ENCODE assay signal across 8 mouse cellular contexts in genomic region chr2:18822711-18823110, GRCm38 (mm10).
DNase-seq lines count a peak whose midpoint lies in the region; ATAC-seq lines count a peak whose summit lies in the region.

No protein-coding gene starts in this region.

- H3K9me3 ChIP-seq in heart, embryonic 13.5 days: no peaks in the 10 kb centered on the region

- no peak overlapping the region for H3K4me3 ChIP-seq in heart, embryonic 13.5 days

- H3K9ac ChIP-seq in heart, embryonic 13.5 days: no peak overlapping the region

- peak overlapping the region; percentile 43 for H3K4me2 ChIP-seq in heart, embryonic 13.5 days

- H3K27me3 ChIP-seq in heart, embryonic 13.5 days (replicated peaks): no peaks in the 10 kb centered on the region

- H3K4me1 ChIP-seq in heart, embryonic 13.5 days: peaks cover 26% of the 10 kb centered on the region

- DNase-seq in frontal cortex, postnatal 36 days (ENCODE audit: low spot score in 2 of 2): no peak
- peak; percentile 6 for DNase-seq in ovary, postnatal 36 days (ENCODE audit: low spot score)
- DNase-seq in ovary, postnatal 10 days (ENCODE audit: low spot score): no peak
- peak; percentile 34 for DNase-seq in skeletal muscle tissue, adult 2 months (ENCODE audit: low read depth, low spot score)
- no peak for DNase-seq in testis, postnatal 10 days (ENCODE audit: low spot score)
- no peak for DNase-seq in embryo, embryonic 9.5 days (ENCODE audit: extremely low spot score)

- peak; percentile 34 for ATAC-seq in frontal cortex, adult (ENCODE audit: low TSS enrichment)
- ATAC-seq in heart, embryonic 13.5 days (ENCODE audit: extremely low read depth, insufficient number of reproducible peaks, low FRiP score, low TSS enrichment): no peak

- H3K27ac ChIP-seq in heart, embryonic 13.5 days (replicated peaks): 0 out of 2 replicates have a peak overlapping the region, but pooled peaks have one; percentile 20

- WGBS in heart, embryonic 13.5 days: 19% methylated on average over 9 of the region's 9 CpGs

- no peaks in the 10 kb centered on the region for H3K36me3 ChIP-seq in heart, embryonic 13.5 days

Comparison
In these comparisons a context has a peak if more than half of its experiments do, and no peak if none do; other contexts are left out.
1. DNase-seq: peak in ovary, postnatal 36 days (single experiment) and skeletal muscle tissue, adult 2 months (single experiment); none in frontal cortex, postnatal 36 days (0 of 2), ovary, postnatal 10 days (single experiment), testis, postnatal 10 days (single experiment) and embryo, embryonic 9.5 days (single experiment).